Mouse (Mus musculus) CD4-positive, CD25-positive, alpha-beta regulatory T cell, adult 2 months (primary cell): ENCODE results near the gene Fgd2.
"Not testable (repeated sequence)": the region's sequence is repeated elsewhere in the genome, so short reads cannot be mapped to it uniquely, and the experiment has no call there.

Experiments
- DNase-seq: peaks from one replicate; pipeline ENCODE4 v3.0.0-alpha.2; 2012; ENCODE audit warnings: low read depth, low spot score

Fgd2 gene

DNA sequence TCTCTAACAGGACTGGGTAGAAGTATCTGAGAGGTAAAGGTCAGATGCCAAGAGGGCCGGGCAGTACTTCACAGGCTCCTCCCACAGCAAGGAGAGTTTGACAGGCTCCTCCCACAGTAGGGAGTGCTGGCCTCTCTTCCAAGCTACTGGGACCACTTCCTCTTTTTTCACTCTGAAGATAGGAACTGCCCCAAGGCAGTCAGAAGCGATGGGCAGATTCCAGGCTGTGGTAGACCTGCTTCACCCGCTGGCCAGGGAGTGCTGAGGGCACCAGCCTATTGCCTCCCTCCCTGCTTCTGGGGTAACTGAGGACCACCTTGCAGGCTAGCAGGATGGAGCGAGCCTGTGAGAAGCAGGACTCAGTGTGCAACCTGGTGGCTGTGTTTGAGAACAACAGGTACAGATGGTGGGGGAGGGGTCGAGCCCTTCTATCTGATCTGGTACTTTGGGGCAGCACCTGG is at the start of gene Fgd2:
TSS of gene Fgd2 (plus strand) at position 154 of the 461 bp plus-strand sequence.
- DNase-seq: peak; percentile 37

- no peak for DNase-seq
Observed at GRCm38 (mm10) chr17:29311602-29312001, 49.1 kb upstream of the Fgd2 start.

- DNase-seq: no peak
Observed at GRCm38 (mm10) chr17:29312082-29312481, 48.6 kb upstream of the Fgd2 start.

- peak; percentile 63 for DNase-seq
Observed at GRCm38 (mm10) chr17:29313300-29313699, 47.4 kb upstream of the Fgd2 start.

DNA sequence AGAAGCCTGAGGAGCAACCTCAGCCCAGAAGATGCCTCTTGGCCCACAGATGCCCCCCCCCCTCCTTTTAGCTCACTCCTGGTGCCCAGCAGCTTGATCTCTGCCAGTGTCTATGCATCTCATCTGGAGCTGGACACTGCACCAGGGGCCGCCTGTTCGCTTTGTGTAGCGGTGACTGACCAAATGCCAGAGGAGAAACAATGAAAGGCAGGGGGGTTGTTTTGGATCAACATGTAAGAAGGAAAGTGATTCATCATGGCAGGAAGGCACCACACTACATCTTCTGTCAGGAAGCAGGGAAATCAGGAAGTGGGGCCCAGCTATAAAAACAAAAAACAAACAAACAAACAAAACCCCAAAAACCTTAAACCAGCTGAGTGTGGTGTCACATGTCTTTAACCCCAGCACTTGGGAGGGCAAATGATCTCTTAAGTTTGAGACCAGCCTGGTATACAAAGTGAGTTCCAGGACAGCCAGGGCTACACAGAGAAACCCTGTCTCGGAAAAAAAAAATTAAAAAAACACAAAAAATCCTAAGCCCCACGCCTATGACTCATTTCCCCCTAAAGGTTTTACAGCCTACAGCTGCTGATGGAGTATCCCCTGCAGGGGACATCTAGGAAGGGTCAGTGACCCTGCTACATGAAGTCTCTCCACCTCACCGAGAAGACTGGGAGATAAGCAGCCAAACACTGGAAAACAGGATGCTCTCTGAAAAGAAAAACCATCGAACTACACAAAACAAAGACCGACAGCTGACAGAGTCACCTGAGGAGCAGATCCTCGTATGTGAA is 44.8 kb upstream of the Fgd2 start:
- DNase-seq: no peak

GRCm38 (mm10) chr17:29316891-29317290 is 43.8 kb upstream of the Fgd2 start:
- DNase-seq: no peak

DNA sequence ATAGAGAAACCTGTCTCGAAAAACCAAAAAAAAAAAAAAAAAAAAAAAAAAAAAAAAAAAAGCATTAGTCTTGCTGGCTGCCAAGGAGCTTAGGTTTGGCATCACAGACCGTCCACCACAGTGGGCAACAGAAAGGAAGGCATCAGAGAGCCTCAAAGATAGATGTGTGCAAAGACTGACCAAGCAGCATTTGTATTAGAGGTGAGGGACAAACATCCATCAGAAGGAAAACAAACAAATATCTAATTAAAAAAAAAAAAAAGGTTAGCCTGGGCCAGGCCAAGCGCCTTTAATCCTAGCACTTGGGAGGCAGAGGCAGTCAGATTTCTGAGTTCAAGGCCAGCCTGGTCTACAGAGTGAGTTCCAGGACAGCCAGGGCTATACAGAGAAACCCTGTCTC is 43.3 kb upstream of the Fgd2 start, which contains the start of gene Pi16:
TSS of gene Pi16 (plus strand) at position 301 of the 400 bp plus-strand sequence.
- not testable (repeated sequence) for DNase-seq

DNA sequence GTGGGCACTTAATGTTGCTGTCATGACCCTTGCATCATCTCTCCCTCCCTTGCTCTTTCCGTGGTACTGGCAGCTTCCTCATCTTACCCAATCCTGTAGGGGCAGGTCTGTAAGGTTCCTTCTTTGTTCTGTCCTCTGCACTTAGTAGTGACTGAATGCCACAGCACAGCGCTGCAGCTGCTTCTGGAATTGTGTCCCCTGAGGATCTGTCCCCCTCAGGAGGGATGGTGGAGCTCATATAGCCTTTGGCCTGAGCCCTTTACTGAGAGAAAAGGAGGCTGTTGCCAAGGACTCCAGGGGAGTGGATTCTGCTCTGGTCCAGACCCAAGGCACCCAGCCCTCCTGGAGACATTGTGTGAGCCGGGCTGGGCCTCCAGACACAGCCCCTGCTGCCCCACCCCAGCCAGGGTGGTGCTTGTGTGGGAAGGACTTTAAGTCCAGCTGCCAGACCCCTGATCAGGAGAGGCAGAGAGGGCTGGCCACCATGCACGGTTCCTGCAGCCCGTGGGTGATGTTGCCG is 41.9 kb upstream of the Fgd2 start:
- DNase-seq: no peak

DNA sequence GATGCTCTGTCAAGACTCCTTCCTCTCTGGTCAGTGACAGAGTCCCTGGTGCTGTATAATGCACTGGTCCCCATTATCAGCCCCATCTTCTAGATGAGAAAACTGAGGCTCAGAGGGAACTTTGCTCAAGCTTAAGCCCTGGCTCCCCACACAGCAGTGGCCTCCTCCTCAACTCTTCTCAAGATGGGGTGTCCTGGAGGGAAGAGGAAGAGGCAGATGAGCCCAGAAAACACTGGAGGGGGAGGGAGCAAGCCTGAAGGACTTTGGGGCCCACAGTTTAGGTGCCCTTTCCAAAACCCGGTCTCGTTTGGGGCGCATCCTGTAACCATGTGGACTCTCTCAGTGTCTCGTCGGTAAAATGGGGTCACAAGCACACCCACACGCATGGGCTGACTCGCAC is 41.2 kb upstream of the Fgd2 start:
- no peak for DNase-seq

GRCm38 (mm10) chr17:29319881-29320639 is 40.7 kb upstream of the Fgd2 start:
- DNase-seq: no peak

DNA sequence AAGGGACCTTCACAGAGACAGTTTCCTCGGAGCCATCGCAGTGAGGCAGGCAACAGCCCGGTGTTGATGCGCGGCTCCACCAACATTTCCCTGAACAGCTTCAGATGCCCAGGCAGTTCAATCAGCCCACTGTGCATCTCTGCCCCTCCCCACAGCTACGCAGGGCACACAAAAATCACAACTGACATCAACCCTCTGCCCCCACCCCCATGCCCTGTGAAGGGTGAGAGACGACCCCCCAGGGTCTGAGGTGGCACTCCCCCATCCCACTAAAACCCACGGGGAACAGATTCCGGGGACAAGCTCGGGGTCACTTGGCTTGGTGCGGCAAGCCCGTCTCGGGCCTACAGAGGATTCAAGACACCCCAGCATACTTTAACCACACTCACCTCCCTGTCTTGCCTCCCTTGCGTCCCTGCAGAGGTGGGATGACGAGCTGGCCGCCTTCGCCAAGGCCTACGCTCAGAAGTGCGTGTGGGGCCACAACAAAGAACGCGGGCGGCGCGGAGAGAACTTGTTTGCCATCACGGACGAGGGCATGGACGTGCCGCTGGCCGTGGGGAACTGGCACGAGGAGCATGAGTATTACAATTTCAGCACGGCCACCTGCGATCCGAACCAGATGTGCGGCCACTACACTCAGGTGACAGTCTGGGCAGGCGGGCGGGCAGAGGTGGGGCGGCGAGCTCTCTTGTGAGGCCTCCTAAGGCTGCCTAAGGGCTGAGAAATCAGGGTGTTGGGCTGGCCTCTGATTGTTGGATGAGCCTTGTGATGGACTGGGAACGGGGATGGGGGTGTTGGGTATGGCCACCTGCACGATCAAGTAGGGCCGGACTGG is 38.7 kb upstream of the Fgd2 start:
- no peak for DNase-seq

GRCm38 (mm10) chr17:29322603-29322962 is 38.1 kb upstream of the Fgd2 start:
- DNase-seq: no peak

DNA sequence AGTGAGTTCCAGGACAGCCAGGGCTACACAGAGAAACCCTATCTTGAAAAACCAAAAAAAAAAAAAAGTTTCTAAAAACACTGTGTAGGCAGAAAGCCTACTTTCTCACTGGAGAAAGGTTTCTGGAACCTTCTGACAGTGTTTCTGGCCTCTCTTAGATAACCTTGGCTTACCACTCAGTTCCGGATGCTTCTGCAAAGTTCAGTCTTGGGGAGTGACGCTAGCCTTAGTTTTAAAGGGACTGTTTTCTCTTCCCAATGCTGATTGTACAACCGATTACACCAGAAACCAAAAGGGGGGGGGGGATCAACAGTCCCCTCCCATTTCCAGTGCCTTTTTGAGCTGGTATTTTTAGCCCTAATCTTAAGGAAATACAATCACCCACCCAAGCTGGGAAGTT is 37.1 kb upstream of the Fgd2 start:
- no peak for DNase-seq

- no peak for DNase-seq
Observed at GRCm38 (mm10) chr17:29325831-29326230, 34.9 kb upstream of the Fgd2 start.

DNA sequence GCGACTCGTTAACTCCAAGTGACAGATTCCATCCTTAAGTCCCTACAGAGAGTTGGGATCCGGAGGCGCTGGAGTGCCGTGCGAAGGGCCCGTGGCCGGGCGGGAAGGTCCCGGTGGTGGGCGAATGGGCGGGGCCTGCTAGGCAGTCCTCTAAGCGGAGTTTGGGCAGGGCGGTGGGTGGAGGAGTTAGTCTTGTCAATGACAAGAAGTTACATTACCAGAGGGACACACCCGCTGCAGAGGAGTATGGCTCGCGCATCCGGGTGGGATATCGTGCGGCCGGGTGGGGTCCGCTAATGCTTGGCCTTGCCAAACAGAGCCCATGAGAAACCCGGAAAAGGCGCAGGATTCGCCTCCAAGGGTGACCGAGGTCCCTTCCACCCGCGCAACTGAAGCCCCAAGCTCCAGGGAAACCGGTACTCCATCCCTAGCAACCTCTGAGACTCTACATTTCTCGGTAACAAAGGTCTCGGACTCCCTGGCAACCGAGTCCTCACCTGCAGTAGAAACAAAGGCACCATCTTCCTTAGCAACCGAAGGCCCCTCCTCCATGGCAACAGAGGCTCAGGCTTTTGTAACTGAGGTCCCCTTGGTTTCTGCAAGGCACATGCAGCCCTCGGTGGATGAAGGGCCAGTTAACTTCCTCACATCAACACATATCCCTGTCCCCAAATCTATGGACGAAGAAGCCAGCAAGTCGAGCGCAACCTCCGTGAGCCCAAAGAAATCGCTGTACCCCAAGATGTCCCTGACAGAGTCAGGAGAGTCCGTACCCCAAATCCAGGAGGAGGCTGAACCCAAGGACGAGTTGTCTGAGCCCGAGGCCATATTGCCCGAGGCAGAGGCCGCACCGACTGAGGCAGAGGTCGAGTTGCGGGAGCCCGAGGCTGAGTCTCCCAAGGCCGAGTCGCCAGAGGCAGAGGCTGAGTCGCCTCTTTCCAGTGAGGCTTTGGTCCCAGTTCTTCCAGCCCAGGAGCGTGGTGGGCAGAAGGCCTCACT is 33.9 kb upstream of the Fgd2 start:
- no peak for DNase-seq

GRCm38 (mm10) chr17:29327691-29328090 is 33.0 kb upstream of the Fgd2 start:
- DNase-seq: no peak

DNA sequence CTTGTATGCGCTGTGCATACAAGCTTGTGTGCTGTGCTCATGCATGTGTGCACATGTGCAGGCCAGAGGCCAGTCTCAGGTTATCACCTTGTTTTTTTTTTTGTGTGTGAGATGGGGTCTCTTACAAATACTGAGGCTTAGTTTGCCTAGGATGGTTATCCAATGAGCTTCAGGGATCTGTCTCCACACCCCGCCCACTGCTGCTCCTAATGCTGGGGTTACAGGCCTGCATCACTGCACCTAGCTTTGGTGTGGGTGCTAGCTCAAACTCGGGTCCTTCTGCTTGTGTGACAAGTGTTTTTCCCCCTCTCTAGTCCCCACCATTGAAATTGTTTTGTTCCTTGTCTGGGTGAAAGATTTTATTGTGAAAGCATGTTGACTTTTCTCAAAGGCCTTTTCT is 30.5 kb upstream of the Fgd2 start:
- no peak for DNase-seq

DNA sequence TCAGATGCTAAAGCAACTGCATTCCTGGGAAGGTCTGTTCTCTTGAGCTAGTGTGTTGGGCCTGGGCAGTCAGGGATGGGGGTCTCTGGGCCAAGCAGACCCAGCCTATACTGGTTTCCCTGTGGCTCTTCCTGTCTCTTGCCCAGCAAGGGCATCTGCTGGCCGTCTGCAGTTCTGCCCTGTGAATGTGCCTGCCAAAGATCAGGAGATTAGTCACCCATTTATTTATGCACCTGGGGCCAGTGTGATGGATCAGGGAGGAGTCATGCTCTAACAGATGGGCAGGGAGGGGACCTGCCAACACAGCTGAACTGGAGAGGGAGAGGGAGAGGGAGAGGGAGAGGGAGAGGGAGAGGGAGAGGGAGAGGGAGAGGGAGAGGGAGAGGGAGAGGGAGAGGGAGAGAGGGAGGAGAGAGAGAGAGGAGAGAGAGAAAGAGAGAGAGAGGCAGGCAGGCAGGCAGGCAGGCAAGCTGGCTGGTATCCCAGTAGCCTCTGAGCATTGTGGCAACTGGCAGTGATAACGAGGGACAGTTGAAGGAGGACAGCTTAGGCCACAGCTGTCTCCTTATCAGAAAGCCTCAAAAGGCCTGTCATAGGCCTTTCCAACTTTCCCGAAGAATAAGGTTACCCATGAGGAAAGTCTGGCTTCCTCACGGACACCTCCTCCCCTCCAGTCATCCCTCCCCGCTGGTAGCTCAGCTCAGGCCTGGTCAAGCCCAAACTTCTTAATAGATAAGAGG is 29.9 kb upstream of the Fgd2 start:
- DNase-seq: no peak

- DNase-seq: peak; percentile 38
Observed at GRCm38 (mm10) chr17:29332186-29332685, 28.5 kb upstream of the Fgd2 start.
